Mouse (Mus musculus) stomach, embryonic 16.5 days (tissue): Measurements from ENCODE around the gene Gm42674. TPM values are rescaled to one million over a fixed set of nuclear protein-coding genes. Genes with fewer than 3 reads are reported as not detected.

Experiments
- ATAC-seq: fragments of 200-750 bp; cut with Nextera tagmentation; 2 replicates; pipeline ENCODE4 v1.8.0; 2017; ENCODE audit warnings: moderate number of reproducible peaks, moderate TSS enrichment; ENCODE audit not compliant: insufficient read depth, low FRiP score
- H3K27ac ChIP-seq: fragments of 300-500 bp; sonication (generic); 2 replicates; pipeline ENCODE4 v1.5.1; 2014; ENCODE audit warnings: low read length
- H3K27me3 ChIP-seq: fragments of 300-500 bp; sonication (generic); 2 replicates; pipeline ENCODE4 v1.6.1; 2014; ENCODE audit warnings: low read length, control low read depth, mixed read lengths; ENCODE audit not compliant: control insufficient read depth, insufficient read depth
- H3K36me3 ChIP-seq: fragments of 300-500 bp; sonication (generic); 2 replicates; pipeline ENCODE4 v1.6.1; 2014; ENCODE audit warnings: low read length; ENCODE audit not compliant: control insufficient read depth, insufficient read depth
- H3K4me1 ChIP-seq: fragments of 300-500 bp; sonication (generic); 2 replicates; pipeline ENCODE4 v1.6.1; 2014; ENCODE audit warnings: low read length, control low read depth, mixed read lengths; ENCODE audit not compliant: control insufficient read depth, insufficient read depth
- H3K4me2 ChIP-seq: fragments of 300-500 bp; sonication (generic); 2 replicates; pipeline ENCODE4 v1.6.1; 2014; ENCODE audit warnings: low read depth, low read length, mixed read lengths
- H3K4me3 ChIP-seq: fragments of 300-500 bp; sonication (generic); replicated peaks from 2 replicates; pipeline ENCODE4 v1.5.1; 2014; ENCODE audit warnings: mild to moderate bottlenecking, low read length
- H3K9ac ChIP-seq: fragments of 300-500 bp; sonication (generic); 2 replicates; pipeline ENCODE4 v1.6.1; 2014; ENCODE audit warnings: low read length
- H3K9me3 ChIP-seq: fragments of 300-500 bp; sonication (generic); replicated peaks from 2 replicates; pipeline ENCODE4 v1.6.1; 2016; ENCODE audit warnings: low read length, control low read depth; ENCODE audit not compliant: control insufficient read depth
- WGBS: fragments of 180-500 bp; shearing (Covaris S2); extraction: QIAGEN DNeasy Blood & Tissue Kit; methylation state at CpG from one replicate; pipeline ENCODE4 v1.1.7; 2014; 5-methylcytosine and 5-hydroxymethylcytosine counted together
- polyA plus RNA-seq: library from polyadenylated mRNA; unstranded; fragments of >200 nt; fragmentation: Nextera tagmentation; extraction: Ambion mirVana; gene quantifications from 2 replicates; pipeline ENCODE4 v1.2.1, GENCODE M21; 2015

The Gm42674 gene
- polyA plus RNA-seq, 1 experiment from 2014 or later: not detected

DNA sequence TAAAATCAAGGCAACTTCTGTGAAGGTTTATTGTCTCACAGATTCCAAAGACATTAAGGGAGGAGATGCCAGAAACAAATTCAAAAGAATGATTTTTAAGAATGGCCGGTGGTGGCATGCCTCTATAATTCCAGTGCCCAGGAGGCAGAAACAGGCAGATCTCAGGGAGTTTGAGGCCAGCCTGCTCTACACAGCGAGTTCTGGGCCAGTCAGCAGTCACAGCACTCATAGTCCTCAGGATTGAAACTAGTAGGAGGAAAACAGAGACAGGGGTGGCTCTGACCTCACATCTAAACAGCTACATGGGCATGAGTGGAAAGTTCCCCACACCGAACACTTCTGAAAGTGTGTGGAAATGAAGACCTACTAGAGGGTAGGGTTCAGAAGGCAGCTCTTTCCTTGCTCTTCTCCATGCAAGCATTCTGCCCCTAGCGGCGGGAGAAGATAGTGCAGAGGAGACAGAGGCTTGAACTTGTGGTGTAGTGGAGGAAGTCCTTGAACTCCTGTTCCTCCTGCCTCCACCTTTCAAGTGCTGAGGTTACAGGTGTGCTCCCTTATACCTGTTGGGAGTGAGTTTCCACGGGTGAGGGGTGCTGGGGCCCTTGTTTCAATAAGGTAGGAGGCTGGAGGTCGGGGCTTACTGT is 37.9 kb downstream of the Gm42674 start:
- no peaks in the 10 kb centered on the region for H3K36me3 ChIP-seq
- H3K27ac ChIP-seq: no peak overlapping the region
- H3K27me3 ChIP-seq: no peaks in the 10 kb centered on the region
- no peak for ATAC-seq
- H3K4me3 ChIP-seq: no peak overlapping the region
- H3K4me1 ChIP-seq: no peaks in the 10 kb centered on the region
- H3K9ac ChIP-seq: no peak overlapping the region
- no peak overlapping the region for H3K4me2 ChIP-seq
- no peaks in the 10 kb centered on the region for H3K9me3 ChIP-seq
- 53% methylated on average over 7 of the region's 7 CpGs for WGBS

DNA sequence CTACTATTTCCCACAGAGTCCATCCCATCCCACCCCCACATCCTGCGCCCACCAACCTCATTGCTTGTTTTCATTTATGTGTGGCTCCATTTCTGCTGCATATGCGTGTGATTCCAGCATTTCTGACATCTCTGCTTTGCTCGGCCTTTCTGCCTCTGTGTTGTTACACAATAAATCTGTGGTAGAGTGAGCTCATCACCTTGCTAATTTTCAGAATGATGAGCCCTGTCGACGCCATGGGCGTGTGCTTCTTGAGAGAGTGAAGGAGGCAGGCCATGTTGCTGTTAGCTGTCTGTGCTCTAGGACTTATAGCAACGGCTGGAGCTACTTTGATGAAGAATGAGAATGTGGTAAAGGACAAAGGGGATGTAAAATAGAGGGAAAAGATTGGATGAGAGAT is 39.3 kb downstream of the Gm42674 start:
- 79% methylated on average over 7 of the region's 7 CpGs for WGBS

DNA sequence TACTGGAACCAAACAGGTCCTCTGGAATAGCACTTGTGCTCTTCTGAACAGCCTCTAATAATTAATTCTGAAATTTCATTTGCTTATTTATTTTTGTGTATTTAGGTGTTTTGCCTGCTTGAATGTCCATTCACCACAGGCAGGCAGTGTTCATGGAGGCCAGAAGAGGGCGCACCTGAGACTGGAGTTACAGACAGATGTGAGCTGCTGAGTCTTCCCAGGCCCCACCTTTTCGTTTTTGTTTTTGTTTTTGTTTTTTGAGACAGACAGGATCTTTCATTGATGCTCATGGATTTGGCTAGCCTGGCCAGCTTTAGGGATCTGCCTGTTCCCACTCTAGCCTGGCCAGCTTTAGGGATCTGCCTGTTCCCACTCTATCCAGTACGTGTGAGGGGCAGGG is 42.5 kb downstream of the Gm42674 start:
- Histone ChIP-seq H3K4me3 (no peak overlapping the region), H3K9me3 (no peaks in the 10 kb centered on the region), H3K27me3 (no peaks in the 10 kb centered on the region), H3K4me2 (no peak overlapping the region), H3K27ac (no peak overlapping the region), H3K9ac (no peak overlapping the region), H3K36me3 (no peaks in the 10 kb centered on the region), H3K4me1 (no peaks in the 10 kb centered on the region)
- 54% methylated on average over 3 of the region's 3 CpGs for WGBS
- no peak for ATAC-seq

More for the DNA sequence above, 39.3 kb downstream of the Gm42674 start:
- H3K4me3 ChIP-seq: no peak overlapping the region
- no peak overlapping the region for H3K9ac ChIP-seq
- no peaks in the 10 kb centered on the region for H3K27me3 ChIP-seq
- no peaks in the 10 kb centered on the region for H3K4me1 ChIP-seq
- no peak overlapping the region for H3K27ac ChIP-seq
- ATAC-seq: no peak
- no peaks in the 10 kb centered on the region for H3K36me3 ChIP-seq
- no peak overlapping the region for H3K4me2 ChIP-seq
- no peaks in the 10 kb centered on the region for H3K9me3 ChIP-seq

DNA sequence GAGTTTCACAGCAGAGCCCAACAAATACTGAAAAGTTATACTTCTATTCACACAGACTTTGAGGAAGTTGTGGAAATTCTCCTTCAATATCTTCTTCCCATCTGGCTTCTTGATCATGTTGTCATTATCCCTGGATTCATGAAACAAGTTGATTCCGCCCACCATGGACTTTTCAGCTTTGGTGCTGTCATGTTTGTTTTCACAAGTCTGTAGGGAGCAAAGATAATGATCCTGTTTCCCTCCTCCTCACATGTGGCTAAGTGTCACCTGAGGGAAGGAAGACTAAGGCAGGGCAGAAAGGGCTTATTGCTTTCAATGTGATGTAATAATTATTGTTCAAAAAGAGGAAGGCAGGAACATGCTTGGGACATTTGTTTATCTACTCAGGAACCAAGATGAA is 45.6 kb downstream of the Gm42674 start:
- H3K4me2 ChIP-seq: no peak overlapping the region
- no peak overlapping the region for H3K9ac ChIP-seq
- no peak for ATAC-seq
- H3K36me3 ChIP-seq: no peaks in the 10 kb centered on the region
- no peaks in the 10 kb centered on the region for H3K9me3 ChIP-seq
- no peak overlapping the region for H3K4me3 ChIP-seq
- no peaks in the 10 kb centered on the region for H3K27me3 ChIP-seq
- 59% methylated on average over 1 of the region's 1 CpGs for whole genome bisulfite sequencing
- no peak overlapping the region for H3K27ac ChIP-seq
- no peaks in the 10 kb centered on the region for H3K4me1 ChIP-seq

DNA sequence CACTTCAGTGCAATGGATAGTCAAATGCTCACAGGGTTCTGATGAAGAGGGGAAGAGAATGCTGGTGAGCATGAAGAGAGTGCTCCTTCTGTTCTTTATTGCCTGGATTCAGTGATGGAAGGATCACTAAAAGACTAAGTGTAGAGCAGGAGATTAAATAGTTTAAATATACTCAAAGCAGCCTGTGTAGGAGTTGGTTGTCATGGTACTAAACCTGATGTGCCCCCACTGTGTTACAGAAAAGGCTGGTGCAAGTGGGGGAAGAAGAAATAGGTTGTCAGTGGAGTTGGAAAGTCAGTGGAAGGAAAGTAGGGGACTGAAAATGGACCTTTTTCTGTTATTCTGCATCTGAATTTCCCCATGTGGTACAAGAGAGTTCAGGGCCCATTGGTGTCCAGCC is 47.3 kb downstream of the Gm42674 start:
- Histone ChIP-seq H3K4me3 (no peak overlapping the region), H3K36me3 (no peaks in the 10 kb centered on the region), H3K9ac (no peak overlapping the region), H3K9me3 (no peaks in the 10 kb centered on the region), H3K27me3 (no peaks in the 10 kb centered on the region), H3K4me2 (no peak overlapping the region), H3K27ac (no peak overlapping the region), H3K4me1 (no peaks in the 10 kb centered on the region)
- ATAC-seq: no peak

DNA sequence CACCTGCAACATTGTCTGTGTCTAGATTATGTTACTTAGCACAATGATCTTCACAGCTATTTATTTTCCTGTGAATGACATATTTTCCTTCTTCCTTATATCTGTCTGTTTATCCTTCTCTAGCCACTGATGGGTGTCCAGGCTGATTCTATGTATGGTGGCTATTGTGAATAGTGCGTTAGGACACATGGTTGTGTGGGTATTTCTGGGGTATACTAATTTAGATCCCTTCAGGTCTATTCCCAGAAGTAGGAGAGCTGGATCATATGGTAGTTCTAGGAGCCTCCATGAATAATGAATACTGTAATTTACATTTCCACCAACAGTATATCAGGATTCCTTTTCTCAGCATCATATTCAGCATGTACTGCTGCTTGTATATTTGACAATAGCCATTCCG is 48.1 kb downstream of the Gm42674 start:
- Histone ChIP-seq H3K9ac (no peak overlapping the region), H3K9me3 (no peaks in the 10 kb centered on the region), H3K36me3 (no peaks in the 10 kb centered on the region), H3K4me1 (no peaks in the 10 kb centered on the region), H3K4me3 (no peak overlapping the region), H3K27ac (no peak overlapping the region), H3K27me3 (no peaks in the 10 kb centered on the region), H3K4me2 (no peak overlapping the region)
- ATAC-seq: no peak
- 89% methylated on average over 2 of the region's 2 CpGs for WGBS

DNA sequence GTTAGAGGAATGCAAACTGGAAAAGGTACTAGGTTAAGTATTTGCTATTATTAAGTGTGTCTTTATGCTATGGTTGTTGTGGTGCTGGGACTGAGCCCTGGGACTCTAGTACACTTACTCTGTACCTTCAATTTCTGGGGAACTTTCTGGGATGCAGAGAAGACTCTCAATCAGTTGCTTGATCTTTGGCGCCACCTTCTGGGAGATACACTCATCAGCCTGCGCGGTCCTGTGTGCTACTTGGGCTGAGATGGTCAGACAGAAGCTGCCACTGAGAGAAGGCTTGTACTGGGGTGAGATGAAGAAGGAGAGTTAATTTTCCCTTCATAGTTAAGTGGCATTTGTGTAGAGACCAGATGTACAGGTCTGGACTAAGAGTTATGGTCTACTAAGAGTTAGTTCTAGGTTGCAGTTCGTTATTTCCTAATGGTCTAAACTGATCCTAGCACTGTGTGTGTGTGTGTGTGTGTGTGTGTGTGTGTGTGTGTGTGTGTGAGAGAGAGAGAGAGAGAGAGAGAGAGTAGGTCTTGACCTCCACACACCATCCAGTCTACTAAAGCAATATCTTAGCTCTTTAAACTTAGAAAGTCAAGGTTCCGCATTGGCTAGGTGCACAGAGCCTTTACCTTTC is 51.3 kb downstream of the Gm42674 start:
- WGBS: 33% methylated on average over 5 of the region's 5 CpGs
- H3K4me2 ChIP-seq: no peak overlapping the region
- no peaks in the 10 kb centered on the region for H3K27me3 ChIP-seq
- peak; percentile 79; the same call in 1 of the 2 replicates for ATAC-seq
- no peaks in the 10 kb centered on the region for H3K9me3 ChIP-seq
- no peak overlapping the region for H3K4me3 ChIP-seq
- no peaks in the 10 kb centered on the region for H3K4me1 ChIP-seq
- H3K36me3 ChIP-seq: no peaks in the 10 kb centered on the region
- no peak overlapping the region for H3K9ac ChIP-seq
- no peak overlapping the region for H3K27ac ChIP-seq

DNA sequence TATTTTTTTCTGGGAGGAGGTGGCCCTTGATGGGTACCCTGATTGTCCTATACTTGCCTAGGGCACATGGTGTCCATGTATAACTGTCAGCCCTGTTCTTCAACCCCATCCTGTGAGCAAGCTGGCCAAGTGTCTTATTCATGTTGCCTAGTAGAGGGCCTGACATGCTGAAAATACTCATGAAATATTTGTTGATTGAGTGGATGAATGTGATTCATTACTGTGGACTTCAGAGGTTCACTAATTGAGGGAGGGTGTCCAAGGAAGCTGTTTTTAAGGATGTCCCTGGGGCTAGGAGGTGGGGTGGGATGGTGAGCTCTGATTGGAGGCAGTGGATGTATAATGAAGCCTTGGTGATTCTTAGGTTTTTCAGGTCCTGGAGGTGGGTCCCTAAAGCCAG is 52.0 kb downstream of the Gm42674 start, which contains the start of gene S100a7a:
Gene S100a7a, plus strand, starts transcription at position 301 of the 400 bp plus-strand sequence.
- H3K36me3 ChIP-seq: no peaks in the 10 kb centered on the region
- H3K27me3 ChIP-seq: no peaks in the 10 kb centered on the region
- H3K4me3 ChIP-seq: no peak within 1 kb of the TSS
- no peak for ATAC-seq
- H3K27ac ChIP-seq: no peak within 1 kb of the TSS
- no peak within 1 kb of the TSS for H3K4me2 ChIP-seq
- no peaks in the 10 kb centered on the region for H3K4me1 ChIP-seq
- no peaks in the 10 kb centered on the region for H3K9me3 ChIP-seq
- no peak within 1 kb of the TSS for H3K9ac ChIP-seq
